Mouse (Mus musculus) kidney, postnatal 36 days (tissue): ENCODE measurements around the gene Slc44a4.
"Not testable (repeated sequence)": the region's sequence is repeated elsewhere in the genome, so short reads cannot be mapped to it uniquely, and the experiment has no call there.

Source experiments
- DNase-seq, 2 experiments: peaks; one replicate each; pipeline ENCODE4 v3.0.0; 2021 to 2022; ENCODE audit warnings: mixed read lengths in 2 of 2

The Slc44a4 gene

DNA sequence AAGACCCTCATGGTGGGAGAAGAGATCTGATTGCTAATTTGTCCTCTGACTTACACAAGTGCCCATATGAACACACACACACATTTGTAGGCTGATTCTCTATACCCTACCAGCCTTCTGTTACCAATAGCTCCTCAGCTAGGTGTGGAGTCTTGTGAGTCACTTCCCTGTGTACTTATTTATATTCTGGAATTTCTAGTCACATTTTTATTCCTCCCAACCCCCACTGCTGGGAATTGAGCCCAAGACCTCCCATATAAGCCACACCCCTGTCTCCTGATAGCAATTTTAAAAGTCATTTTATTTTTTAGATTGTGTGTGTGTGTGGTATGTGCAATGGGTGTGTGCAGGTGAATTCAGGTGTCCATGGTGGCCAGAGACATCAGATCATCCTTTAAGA lies 30.1 kb downstream of the Slc44a4 start:
- DNase-seq, result peak; percentile 60 to 65

DNA sequence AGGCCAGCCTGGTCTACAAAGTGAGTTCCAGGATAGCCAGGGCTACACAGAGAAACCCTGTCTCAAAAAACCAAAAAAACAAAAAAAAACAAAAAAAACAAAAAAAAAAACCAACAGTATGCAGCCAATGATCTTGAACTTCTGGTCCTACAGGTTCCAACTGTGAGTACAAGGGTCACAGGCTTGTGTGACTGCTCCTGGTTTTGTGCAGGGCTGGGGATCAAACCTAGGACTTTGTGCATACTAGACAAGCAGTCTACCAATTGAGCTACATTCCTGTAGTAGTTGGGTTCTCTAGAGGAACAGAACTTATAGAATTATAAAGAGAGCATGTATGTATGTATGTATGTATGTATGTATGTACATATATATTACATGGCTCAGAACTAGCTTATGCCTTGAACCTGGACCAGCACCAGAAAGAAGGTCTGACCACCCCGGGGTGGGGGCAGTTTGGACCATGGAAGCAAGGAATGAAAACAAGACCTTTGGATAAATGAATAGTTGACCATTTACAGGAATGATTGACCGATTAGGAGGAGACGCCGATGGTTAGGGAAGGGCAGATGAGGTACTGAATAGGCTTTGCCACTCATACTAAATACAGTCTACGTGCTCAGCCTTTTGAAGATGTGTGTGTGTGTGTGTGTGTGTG lies 32.3 kb downstream of the Slc44a4 start:
- DNase-seq, result peak; percentile 73 to 78

DNA sequence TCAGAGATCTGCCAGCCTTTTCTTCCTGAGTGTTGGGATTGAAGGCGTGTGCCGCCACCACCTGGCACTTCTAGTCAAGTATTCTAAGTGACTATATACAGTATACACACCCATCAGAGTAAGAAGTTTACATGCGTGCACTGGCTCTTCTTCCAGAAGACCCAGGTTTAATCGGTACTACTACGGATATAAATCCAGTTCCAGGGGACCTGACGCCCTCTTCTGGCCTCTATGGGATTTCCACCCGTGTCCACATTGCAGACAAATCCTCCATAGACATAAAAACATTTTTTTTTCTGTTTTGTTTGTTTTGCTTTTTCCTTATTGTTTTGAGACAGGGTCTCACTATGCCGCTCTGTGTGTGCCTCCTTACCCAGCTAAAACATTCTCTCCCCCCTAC lies 33.3 kb downstream of the Slc44a4 start:
- DNase-seq, result peak; percentile 77

DNA sequence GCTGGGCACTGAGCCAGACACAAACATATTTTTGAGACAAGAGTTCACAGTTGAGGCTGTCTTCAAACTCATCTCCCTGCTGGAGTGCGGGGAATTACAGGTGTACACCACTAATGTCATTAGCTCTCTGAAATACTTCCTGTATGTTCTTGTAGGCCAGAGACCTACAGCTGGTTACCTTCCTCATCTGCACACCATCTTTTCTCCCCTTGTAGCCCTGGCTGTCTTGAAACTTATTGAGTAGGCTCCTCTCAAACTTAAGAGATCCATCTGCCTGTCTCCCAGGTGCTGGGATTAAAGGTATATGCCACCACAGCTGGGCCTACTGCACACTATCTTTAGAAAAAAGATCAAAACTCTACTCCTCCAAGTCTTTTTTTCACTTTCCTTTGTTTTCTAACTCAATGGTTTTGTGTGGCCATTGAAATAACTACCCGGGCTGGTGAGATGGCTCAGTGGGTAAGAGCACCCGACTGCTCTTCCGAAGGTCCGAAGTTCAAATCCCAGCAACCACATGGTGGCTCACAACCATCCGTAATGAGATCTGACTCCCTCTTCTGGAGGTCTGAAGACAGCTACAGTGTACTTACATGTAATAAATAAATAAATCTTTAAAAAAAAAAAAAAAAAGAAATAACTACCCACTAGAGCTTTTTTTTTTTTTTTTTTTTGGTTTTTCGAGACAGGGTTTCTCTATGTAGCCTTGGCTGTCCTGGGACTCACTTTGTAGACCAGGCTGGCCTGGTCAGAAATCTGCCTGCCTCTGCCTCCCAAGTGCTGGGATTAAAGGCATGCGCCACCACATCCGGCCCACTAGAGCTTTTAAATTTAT lies 34.7 kb downstream of the Slc44a4 start:
- not testable (repeated sequence) for DNase-seq

DNA sequence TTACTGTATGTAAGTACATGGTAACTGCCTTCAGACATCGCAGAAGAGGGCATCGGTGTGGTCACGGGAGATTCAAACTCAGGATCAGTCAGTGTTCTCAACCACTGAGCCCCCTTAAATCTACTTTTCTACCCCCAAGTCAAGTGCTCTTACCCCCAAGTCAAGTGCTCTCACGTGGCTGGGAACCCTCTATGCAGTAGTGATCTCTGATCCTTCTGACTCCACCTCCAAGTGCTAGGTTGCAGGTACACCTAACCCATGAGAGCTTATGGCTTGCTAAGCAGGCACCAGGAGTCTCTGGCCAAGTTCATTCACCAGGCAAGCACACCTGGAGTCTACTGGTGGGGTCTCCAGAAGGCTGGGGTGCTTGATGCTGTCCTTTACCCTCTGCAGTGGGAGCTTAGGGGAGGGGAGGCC lies 35.3 kb downstream of the Slc44a4 start:
- no peak for DNase-seq

DNA sequence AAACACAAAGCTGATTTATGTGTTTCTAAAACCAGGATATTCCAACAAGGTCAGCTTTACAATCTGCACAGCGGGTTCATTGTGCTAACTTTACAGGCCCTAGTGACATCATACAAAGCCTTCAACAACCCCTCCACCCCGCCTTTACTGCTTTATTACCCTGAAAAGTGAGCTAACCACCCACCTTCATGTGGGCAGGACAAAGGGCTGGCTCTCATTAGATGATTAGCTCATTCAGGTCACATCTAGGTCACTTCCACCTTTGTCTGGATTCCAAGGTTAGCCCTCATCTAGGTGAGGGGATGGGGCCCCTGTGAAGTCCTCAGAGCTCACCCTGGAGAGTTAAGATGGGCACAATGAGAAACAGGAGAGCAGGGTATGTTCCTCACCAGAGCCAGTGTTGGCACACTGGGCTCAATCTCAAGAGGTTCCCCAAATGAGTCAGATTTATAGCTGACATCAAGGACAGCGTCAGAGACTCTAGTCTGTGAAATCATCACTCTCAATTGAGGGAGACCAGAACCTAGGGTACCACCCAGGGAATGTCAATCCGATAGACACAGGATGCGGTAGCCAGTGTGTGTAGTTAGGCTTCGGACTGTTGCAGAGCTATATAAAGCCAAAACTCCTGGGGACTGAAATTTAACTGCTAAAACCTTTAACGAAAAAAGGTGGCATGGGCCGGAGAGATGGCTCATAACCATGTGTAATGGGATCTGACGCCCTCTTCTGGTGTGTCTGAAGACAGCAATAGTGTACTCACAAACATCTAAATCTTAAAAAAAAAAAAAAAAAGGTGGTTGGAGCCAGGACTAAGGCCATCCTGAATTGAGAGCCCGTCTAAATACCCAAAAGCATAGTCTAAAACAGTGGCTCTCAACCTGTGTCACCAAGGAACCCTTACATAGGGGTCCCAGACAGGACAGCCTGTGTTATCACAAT lies 36.5 kb downstream of the Slc44a4 start:
- no peak for DNase-seq

DNA sequence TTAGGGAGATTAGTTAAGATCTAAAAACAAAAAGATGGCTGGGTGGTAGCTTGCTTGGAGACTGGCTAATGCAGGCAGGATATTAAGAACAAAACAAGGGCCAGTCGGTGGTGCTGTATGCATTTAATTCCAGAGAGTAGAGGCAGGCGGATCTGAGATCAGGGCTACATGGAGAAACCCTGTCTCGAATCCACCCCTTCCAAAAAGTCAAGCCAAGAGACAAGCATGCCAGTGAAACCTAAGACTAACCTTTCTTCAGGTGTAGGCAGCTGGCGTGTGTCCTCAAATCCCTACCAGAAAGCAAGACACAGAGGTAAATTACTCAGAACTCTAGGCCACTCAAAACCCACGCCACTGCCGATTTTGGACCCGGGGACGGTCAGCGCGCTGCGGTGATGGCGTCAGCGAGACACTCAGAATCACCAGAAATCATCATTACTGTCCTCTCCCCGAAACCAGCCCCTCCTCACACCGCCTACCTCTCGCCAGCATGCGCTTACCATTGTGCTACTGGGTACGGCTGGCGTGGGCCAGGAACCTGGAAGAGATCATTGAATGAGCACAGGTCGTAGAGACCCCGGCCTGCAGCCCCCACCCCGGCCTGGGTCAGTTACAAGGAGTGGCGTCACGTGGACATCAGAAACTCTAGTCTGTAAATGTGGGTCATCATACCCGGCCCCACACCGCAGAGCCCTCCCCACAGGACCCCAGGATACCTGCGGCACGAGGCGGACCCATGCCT lies 37.5 kb downstream of the Slc44a4 start:
- no peak for DNase-seq

DNA sequence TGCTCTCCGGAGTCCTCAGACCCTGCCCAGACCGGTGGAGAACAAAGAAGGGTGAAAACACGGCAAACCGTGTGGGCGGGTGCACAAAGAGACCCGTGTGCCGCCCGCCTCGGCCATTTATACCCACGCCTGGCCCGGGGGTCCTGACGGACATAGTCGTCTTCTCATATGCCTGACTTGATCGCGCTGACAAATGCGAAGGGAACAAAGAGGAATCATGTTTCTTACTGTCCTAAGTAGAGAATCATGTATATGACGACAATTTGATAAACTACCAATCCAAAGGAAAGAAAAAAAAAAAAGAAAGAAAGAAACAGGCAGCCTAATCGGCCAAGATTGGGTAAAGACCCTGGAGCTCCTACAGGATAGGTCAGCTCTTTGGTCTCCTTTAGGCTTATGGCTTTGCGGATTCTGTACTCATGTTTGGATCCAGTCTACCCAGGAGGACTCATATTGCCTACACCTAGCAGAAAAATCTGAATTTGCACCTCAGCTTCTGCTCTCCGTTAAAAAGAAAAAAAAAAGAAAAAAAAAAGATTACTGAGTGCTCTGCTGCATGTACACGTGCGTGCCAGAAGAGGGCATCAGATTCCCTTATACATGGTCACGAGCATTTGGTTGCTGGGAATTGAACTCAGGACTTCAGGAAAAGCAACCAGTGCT lies 38.2 kb downstream of the Slc44a4 start:
- DNase-seq, result peak; percentile 66 to 84

DNA sequence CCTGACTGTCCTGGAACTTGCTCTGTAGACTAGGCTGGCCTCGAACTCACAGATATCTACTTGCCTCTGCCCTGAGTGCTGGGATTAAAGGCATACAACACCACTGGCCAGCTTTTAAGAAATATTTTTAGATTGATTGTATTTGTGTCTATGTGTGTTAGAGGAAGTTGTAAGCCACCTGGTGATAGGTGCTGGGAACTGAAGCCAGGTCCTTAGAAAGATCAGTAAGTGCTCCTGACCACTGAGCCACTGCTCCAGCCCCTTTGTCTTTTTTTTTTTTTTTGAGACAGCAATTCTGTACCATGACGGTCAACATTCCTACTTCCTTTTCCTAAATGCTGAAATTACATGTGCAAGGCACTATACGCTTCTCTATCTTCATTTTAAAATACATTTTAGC lies 39.0 kb downstream of the Slc44a4 start:
- no peak for DNase-seq

DNA sequence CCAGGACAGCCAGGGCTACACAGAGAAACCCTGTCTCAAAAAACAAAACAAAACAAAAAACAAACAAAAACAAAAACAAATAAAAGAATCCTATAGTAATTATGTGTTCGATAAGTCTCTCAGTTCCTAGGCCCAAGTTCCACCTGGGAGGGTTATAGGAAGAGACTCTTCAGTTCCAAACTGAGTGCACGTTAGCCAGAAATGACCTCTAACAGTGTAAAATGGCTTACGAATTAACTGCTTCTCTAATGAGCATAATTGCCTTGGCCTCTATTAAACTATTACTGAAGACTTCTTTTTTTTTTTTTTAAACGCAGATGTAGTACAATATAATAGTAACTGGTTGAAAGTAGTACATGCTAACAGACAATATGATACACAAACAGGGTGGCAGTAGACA lies 39.6 kb downstream of the Slc44a4 start:
- DNase-seq, result peak in 1 of 2 experiments; percentile 57

DNA sequence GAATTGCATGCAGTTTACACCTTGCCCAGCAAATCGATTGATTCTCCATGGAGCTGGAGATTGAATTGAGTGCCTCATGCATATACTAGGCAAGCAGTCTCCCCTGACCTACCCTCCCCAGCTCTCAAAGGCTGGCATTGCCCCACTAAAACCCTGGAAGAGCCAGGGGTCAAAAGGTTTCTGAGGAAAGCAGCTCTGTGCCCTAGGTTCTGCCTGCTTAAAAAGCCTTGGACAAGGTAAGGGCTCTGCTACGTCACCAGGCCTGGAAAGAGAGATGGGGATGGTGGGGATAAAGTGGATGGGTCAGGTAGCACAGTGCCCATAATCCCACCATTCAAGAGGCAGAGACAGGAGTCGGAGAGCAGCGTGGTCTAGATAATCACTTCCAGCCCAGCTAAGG lies 40.6 kb downstream of the Slc44a4 start:
- no peak for DNase-seq

DNA sequence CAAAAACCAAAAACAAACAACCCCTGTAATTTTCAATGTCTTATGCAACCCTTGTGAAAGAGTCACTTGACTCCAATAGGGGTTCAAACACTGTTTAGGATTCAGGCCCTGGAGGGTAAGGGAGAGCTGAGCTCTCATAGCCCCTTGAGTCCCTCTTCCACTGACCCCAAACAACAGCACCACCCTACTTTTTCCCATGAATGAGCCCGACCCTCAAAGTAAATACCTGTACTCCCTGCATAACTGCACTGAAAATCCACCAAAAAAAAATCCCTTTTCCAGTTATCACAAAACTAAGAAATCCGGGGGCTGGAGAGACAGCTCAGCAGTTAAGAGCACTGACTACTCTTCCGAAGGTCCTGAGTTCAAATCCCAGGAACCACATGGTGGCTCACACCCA lies 41.6 kb downstream of the Slc44a4 start:
- no peak for DNase-seq

DNA sequence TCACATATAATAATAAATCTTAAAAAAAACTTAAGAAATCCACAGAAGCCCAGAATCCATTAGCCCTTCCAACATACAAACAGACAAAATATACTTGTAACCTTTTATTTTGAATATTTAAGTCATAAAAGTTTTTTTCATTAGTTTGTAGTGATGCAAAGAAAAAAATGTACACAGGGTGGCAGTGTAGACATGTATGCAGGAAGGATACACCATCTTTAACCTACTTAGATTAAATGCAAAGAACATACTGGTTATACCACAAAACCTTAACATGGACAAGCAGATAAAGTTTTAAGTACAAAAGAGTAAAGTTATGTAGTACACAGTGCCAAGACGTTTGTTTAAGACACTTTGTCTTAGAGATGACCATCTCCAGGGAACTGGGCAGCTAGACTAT lies 42.1 kb downstream of the Slc44a4 start:
- DNase-seq, result no peak

DNA sequence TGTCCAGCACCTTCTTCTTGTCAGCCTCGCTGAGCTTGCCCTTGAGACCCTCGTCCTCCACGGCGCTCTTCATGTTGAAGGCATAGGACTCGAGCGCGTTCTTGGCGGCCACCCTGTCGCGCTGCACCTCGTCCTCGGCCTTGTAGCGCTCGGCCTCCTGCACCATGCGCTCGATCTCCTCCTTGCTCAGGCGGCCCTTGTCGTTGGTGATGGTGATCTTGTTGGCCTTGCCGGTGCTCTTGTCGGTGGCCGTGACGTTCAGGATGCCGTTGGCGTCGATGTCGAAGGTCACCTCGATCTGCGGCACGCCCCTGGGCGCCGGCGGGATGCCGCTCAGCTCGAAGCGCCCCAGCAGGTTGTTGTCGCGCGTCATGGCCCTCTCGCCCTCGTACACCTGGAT lies 43.0 kb downstream of the Slc44a4 start:
- not testable (repeated sequence) for DNase-seq

DNA sequence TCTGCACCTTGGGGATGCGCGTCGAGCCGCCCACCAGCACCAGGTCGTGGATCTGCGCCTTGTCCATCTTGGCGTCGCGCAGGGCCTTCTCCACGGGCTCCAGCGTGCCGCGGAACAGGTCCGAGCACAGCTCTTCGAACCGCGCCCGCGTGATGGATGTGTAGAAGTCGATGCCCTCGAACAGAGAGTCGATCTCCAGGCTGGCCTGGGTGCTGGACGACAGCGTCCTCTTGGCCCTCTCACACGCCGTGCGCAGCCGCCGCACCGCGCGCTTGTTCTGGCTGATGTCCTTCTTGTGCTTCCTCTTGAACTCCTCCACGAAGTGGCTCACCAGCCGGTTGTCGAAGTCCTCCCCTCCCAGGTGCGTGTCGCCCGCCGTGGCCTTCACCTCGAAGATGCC lies 43.7 kb downstream of the Slc44a4 start:
- not testable (repeated sequence) for DNase-seq

DNA sequence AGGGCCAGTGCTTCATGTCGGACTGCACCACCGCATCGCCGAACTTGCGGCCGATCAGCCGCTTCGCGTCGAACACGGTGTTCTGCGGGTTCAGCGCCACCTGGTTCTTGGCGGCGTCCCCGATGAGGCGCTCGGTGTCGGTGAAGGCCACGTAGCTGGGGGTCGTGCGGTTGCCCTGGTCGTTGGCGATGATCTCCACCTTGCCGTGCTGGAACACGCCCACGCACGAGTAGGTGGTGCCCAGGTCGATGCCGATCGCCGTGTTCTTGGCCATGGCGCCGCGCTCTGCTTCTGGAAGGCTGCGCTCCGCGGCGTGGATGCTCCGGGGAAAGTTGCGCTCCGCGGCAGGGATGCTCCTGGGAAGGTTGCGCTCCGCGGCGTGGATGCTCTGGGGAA lies 44.5 kb downstream of the Slc44a4 start:
- DNase-seq, result not testable (repeated sequence)

DNA sequence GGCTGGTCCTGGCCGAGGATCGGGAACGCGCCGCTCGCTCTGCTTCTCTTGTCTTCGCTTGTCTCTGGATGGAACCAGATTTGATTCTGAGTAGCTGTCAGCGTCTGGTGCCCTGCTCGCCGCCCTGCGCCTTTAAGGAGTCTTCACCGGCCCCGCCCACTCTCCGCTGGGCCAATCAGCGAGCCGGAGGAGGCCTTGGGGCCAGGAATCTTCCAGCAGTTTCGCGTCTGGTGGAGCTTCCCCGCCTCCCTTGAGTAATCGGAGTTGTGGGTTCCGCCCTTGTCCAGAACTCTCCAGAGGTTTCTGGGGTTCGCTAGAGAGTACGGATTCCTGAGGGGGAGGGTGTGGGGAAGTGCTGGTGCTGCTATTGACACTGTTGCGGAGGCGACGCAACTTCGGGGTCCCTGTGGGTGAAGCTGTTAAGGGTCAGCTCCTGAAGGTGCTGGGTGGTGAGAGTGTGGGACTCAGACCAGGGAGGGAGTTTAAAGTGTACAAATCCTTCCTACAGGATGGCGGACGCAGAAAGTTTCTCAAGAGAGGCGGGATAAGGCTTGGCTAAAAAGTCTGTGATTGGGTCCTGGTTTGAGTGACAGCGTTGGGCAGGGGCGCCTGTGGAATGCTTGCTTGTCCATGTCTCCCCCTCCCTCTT lies 45.0 kb downstream of the Slc44a4 start, which contains the start of gene Hspa1b:
TSS of gene Hspa1b (minus strand) at position 109 of the 649 bp plus-strand sequence.
- peak; percentile 84 to 88 for DNase-seq

DNA sequence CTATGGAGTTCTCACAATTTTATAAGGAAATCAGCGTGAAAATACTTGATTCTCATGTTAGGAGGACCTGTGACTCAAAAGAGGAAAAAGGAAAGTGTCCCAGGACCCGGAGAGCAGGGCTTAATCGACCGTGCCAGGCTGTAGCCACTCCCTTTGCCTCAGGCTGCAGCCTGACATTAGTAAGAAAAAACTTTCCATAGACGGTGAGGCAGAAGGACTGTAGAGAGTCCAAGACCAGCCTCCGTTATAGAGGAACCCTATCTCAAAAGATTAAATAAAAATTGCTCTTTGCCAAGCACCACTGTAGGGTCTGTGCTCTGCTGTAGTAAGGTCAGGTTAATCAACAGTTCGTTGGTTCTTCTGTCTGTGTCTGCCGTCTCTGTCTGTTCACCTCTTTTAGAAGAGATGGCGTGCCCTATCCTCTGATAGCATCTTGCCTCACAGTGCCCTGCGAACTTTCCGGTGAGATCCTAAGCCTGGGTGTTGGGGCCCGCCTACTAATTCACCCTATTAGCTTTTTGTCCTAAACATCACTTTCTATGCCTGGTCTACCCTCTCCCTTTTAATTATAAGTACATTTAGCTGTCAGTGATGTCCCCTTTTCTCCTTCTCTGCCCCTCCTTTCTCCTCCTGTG lies 45.7 kb downstream of the Slc44a4 start:
- peak; percentile 70 to 73 for DNase-seq

DNA sequence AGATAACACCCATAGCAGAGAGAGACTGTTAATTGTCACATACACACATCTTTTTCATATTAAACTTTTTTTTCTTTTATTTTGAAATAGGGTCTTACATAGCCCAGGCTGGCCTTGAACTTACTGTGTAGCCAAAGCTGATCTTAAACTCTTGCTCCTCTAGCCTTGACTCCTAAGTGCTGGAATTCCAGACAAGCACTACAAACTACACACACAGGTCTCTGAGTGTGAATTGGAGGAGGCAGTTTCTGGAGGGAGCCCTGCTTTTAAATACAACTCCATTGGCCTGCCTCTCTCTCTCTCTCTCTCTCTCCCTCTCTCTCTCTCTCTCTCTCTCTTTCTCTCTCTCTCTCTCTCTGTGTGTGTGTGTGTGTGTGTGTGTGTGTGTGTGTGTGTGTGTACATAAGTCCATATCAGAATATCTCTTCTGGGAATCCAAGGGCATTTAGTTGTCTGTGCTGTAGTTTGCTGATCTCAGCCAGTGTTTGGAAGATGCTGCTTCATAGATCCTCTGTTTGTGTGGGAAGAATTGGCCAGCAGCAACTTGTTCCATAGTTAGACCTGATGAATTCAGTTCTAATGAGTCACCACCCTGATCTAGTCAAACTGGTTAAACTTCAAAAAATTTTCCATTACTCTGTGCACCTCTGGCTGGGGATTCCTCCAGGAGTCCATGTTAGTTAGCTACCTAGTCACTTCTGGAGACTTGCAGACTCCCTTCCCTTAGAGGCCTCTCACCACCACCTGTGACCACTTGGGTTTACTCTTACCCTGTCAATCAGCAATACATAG lies 46.6 kb downstream of the Slc44a4 start:
- DNase-seq, result peak in 1 of 2 experiments; percentile 43

DNA sequence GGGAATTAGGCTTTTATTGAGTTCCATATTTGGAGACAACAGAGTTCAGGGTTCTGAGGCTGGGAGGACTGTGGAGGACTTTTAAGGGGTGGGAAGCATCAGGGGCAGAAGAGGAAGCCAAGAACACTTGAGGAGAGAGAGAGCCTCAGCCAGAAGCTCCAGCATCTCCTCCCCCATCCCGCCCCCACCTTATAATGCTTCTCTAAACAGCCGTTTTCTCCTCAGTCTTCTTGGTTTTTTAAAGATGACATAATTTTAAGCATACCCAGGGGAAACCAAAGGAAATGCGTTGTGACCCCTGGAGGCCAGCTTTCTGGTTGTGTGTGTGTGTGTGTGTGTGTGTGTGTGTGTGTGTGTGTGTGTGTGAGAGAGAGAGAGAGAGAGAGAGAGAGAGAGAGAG lies 47.9 kb downstream of the Slc44a4 start:
- no peak for DNase-seq
